Mouse (Mus musculus) hindbrain, embryonic 10.5 days (tissue): Measurements from ENCODE around the gene Rfpl4b. TPM values are rescaled to one million over a fixed set of nuclear protein-coding genes. Genes with fewer than 3 reads are reported as not detected.
A peak's percentile ranks its signal among the peaks of the same experiment; 100 is the strongest.
"Not testable (repeated sequence)": the region's sequence is repeated elsewhere in the genome, so short reads cannot be mapped to it uniquely, and the experiment has no call there.

ENCODE experiments used
- DNase-seq: peaks from one replicate; pipeline ENCODE4 v3.0.0-alpha.2; 2017; ENCODE audit warnings: low spot score
- H3K27ac ChIP-seq: fragments of 300-500 bp; sonication (generic); 2 replicates; pipeline ENCODE4 v1.5.1; 2016; ENCODE audit warnings: mild to moderate bottlenecking, moderate library complexity
- H3K27me3 ChIP-seq: fragments of 300-500 bp; sonication (generic); 2 replicates; pipeline ENCODE4 v1.6.1; 2016; ENCODE audit warnings: mild to moderate bottlenecking; ENCODE audit not compliant: poor library complexity, insufficient read depth, severe bottlenecking
- H3K36me3 ChIP-seq: fragments of 300-500 bp; sonication (generic); 2 replicates; pipeline ENCODE4 v1.6.1; 2016; ENCODE audit warnings: mild to moderate bottlenecking, moderate library complexity
- H3K4me1 ChIP-seq: fragments of 300-500 bp; sonication (generic); replicated peaks from 2 replicates; pipeline ENCODE4 v1.6.1; 2016; ENCODE audit warnings: mild to moderate bottlenecking
- H3K4me3 ChIP-seq: fragments of 300-500 bp; sonication (generic); 2 replicates; pipeline ENCODE4 v1.5.1; 2016; ENCODE audit warnings: mild to moderate bottlenecking, moderate library complexity
- H3K9me3 ChIP-seq: fragments of 300-500 bp; sonication (generic); 2 replicates; pipeline ENCODE4 v1.6.1; 2016; ENCODE audit warnings: mild to moderate bottlenecking, moderate library complexity
- WGBS: fragments of 180-500 bp; shearing (Covaris S2); methylation state at CpG from one replicate; pipeline ENCODE4 v1.1.7; 2016; 5-methylcytosine and 5-hydroxymethylcytosine counted together
- polyA plus RNA-seq: library from polyadenylated mRNA; unstranded; fragments of >200 nt; fragmentation: Nextera tagmentation; extraction: Ambion mirVana; gene quantifications from 2 replicates; pipeline ENCODE4 v1.2.1, GENCODE M21; 2016

Gene Rfpl4b
- polyA plus RNA-seq, result not detected in 2 replicates

- Histone ChIP-seq H3K4me3 (no peak within 1 kb of the TSS), H3K27me3 (no peaks in the 10 kb centered on the region), H3K4me1 (no peaks in the 10 kb centered on the region), H3K36me3 (no peaks in the 10 kb centered on the region), H3K27ac (no peak within 1 kb of the TSS), H3K9me3 (peaks cover 33% of the 10 kb centered on the region)
- DNase-seq, result no peak
- 93% methylated on average over 3 of the region's 3 CpGs for WGBS
These were observed at the start of gene Rfpl4b for GRCm38 (mm10) chr10:38821679-38822078. Rfpl4b (minus strand) TSS chr10:38821779.

- H3K4me1 ChIP-seq, result 0 out of 2 replicates have a peak, but pooled peaks cover 3% of the 10 kb centered on the region
- H3K4me3 ChIP-seq, result no peak overlapping the region
- no peak for DNase-seq
These were observed 33.6 kb upstream of the Rfpl4b start for GRCm38 (mm10) chr10:38855186-38855585.

GRCm38 (mm10) chr10:38850006-38850405, 28.4 kb upstream of the Rfpl4b start:
- 50% methylated on average over 5 of the region's 5 CpGs for WGBS

More at GRCm38 (mm10) chr10:38855186-38855585, 33.6 kb upstream of the Rfpl4b start:
- Histone ChIP-seq H3K9me3 (no peaks in the 10 kb centered on the region), H3K36me3 (no peaks in the 10 kb centered on the region), H3K27me3 (no peaks in the 10 kb centered on the region), H3K27ac (peak overlapping the region; percentile 51)
- WGBS, result 75% methylated on average over 2 of the region's 2 CpGs

GRCm38 (mm10) chr10:38848884-38849499, 27.4 kb upstream of the Rfpl4b start:
- 25% methylated on average over 8 of the region's 8 CpGs for WGBS
- Histone ChIP-seq H3K4me1 (no peaks in the 10 kb centered on the region), H3K27me3 (no peaks in the 10 kb centered on the region), H3K27ac (no peak overlapping the region; the same call in 1 of the 2 replicates), H3K9me3 (no peaks in the 10 kb centered on the region), H3K4me3 (no peak overlapping the region), H3K36me3 (no peaks in the 10 kb centered on the region)
- peak; percentile 75 for DNase-seq

More at GRCm38 (mm10) chr10:38850006-38850405, 28.4 kb upstream of the Rfpl4b start:
- H3K4me1 ChIP-seq, H3K9me3 ChIP-seq, H3K27me3 ChIP-seq, H3K36me3 ChIP-seq, H3K4me3 ChIP-seq, DNase-seq: not testable (repeated sequence)
- H3K27ac ChIP-seq, result peak overlapping the region; percentile 40

- 86% methylated on average over 4 of the region's 4 CpGs for WGBS
- Histone ChIP-seq H3K4me1 (no peaks in the 10 kb centered on the region), H3K9me3 (no peaks in the 10 kb centered on the region), H3K27ac (peak overlapping the region; percentile 70), H3K27me3 (no peaks in the 10 kb centered on the region), H3K4me3 (no peak overlapping the region), H3K36me3 (no peaks in the 10 kb centered on the region)
- DNase-seq, result no peak
These were observed 26.7 kb upstream of the Rfpl4b start for GRCm38 (mm10) chr10:38848231-38848630.

- Histone ChIP-seq H3K27ac (no peak overlapping the region), H3K4me3 (no peak overlapping the region), H3K27me3 (no peaks in the 10 kb centered on the region), H3K36me3 (no peaks in the 10 kb centered on the region), H3K9me3 (peaks cover 39% of the 10 kb centered on the region), H3K4me1 (no peaks in the 10 kb centered on the region)
- DNase-seq, result no peak
- WGBS, result 65% methylated on average over 1 of the region's 1 CpGs
These were observed 2.2 kb upstream of the Rfpl4b start for GRCm38 (mm10) chr10:38823741-38824140.

GRCm38 (mm10) chr10:38806056-38806455, 15.5 kb downstream of the Rfpl4b start:
- Histone ChIP-seq H3K4me3 (no peak overlapping the region), H3K9me3 (peaks cover 2% of the 10 kb centered on the region; the same call in 1 of the 2 replicates), H3K27me3 (no peaks in the 10 kb centered on the region), H3K4me1 (no peaks in the 10 kb centered on the region), H3K27ac (no peak overlapping the region), H3K36me3 (no peaks in the 10 kb centered on the region)
- DNase-seq, result no peak
- 92% methylated on average over 2 of the region's 2 CpGs for WGBS

- Histone ChIP-seq H3K27me3 (no peaks in the 10 kb centered on the region), H3K9me3 (peaks cover 4% of the 10 kb centered on the region; the same call in 1 of the 2 replicates), H3K36me3 (no peaks in the 10 kb centered on the region), H3K4me3 (no peak overlapping the region), H3K27ac (no peak overlapping the region), H3K4me1 (no peaks in the 10 kb centered on the region)
- WGBS, result 93% methylated on average over 8 of the region's 8 CpGs
- DNase-seq, result no peak
These were observed 17.5 kb downstream of the Rfpl4b start for GRCm38 (mm10) chr10:38804047-38804446.

GRCm38 (mm10) chr10:38803304-38803703, 18.3 kb downstream of the Rfpl4b start:
- 96% methylated on average over 7 of the region's 7 CpGs for WGBS
- Histone ChIP-seq H3K4me3 (no peak overlapping the region), H3K27ac (no peak overlapping the region), H3K4me1 (no peaks in the 10 kb centered on the region), H3K27me3 (no peaks in the 10 kb centered on the region), H3K9me3 (peaks cover 4% of the 10 kb centered on the region; the same call in 1 of the 2 replicates), H3K36me3 (no peaks in the 10 kb centered on the region)
- no peak for DNase-seq

- Histone ChIP-seq H3K27me3 (no peaks in the 10 kb centered on the region), H3K9me3 (no peaks in the 10 kb centered on the region), H3K36me3 (no peaks in the 10 kb centered on the region), H3K27ac (no peak overlapping the region), H3K4me3 (no peak overlapping the region), H3K4me1 (no peaks in the 10 kb centered on the region)
- 78% methylated on average over 3 of the region's 3 CpGs for WGBS
- no peak for DNase-seq
These were observed 33.0 kb downstream of the Rfpl4b start for GRCm38 (mm10) chr10:38788612-38789011.

Other genes starting within 250 kb of the Rfpl4b start
- gene Lama4, start 143.7 kb upstream of the Rfpl4b start, polyA plus RNA-seq, result 15.0 and 17.5 TPM in 2 replicates